Mouse (Mus musculus): ENCODE data around the gene Ppp1r14d. TPM values are rescaled to one million over a fixed set of nuclear protein-coding genes. Genes with fewer than 3 reads are reported as not detected.
A peak's percentile ranks its signal among the peaks of the same experiment; 100 is the strongest.

The Ppp1r14d gene
- total RNA-seq, 2 experiments from 2014 or later, result not detected

DNA sequence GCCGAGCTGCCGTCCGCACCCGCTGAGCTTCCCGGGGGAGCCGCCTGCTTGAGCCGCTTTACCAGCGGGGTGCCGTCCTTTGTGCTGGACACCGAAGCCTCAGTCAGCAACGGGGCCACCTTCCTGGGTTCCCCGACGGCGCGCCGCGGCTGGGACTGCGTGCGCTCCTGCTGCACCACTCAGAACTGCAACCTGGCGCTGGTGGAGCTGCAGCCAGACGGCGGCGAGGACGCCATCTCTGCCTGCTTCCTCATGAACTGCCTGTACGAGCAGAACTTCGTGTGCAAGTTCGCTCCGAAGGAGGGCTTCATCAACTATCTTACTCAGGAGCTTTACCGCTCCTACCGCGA, 8.1 kb upstream of the Ppp1r14d start:
- no peak for DNase-seq
- intact Hi-C loops (cut with DNase I), result no loop called here

DNA sequence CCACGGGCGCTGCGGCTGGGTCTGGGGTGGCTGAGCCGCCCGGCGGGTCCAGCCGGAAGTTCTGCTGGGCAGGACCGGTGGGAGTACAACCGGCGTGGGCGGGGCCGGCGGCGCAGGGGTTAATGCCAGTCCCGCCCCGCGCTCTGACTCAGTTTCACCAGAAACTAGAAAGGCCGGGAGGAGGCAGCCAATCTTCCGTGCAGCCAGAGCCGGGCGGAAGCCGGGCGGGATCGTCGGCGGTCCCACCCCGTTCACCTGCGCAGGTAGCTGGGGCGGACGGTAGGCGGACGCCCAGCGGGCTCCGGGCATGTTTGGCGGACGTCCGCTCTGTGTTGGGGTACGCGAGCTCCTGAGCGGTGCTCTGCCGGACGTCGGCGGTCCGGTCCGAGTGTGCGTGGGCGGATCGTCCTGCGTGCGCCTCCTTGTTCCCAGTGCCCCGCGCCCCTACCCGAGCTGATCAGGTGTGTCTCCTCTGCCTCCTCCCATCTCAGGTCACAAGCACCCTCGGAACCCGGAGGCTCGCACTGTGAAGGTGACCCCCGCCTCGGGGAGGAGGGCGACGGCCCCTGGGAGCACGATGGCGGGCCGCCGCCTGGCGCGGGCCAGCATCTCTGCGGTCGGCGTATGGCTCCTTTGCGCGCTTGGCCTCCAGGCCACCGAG, 7.6 kb upstream of the Ppp1r14d start, which contains the start of gene Spint1:
TSS of gene Spint1 (plus strand) at position 153 of the 661 bp plus-strand sequence.
- no peak for DNase-seq
- intact Hi-C loops (cut with DNase I), result no loop called here

DNA sequence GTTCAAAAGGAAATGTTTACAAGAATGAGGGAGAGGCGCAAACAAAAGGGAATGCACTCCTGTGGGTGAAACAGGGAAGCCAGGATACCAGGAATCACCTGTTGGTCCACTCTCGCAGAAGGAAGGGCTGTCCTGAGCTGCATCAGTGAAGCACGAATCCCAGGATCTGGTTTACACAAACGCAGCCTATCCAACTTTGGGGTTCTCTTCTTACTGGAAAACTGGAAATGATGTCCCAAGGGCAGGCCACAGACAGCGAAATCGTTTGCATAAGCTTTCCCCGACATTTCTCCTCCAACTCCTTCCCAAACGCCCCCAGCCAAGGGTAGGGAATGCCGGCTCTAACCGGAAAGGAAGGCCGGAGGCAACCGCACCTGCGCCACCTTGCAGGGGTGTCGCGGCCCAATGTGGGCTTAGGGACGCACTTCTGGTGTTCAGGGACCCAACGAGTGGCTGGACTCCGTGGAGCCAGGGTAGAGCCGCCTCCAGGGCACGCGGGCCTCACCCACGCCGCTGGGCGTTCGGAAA, 7.0 kb upstream of the Ppp1r14d start:
- intact Hi-C loops (cut with DNase I), result no loop called here
- DNase-seq, result no peak

DNA sequence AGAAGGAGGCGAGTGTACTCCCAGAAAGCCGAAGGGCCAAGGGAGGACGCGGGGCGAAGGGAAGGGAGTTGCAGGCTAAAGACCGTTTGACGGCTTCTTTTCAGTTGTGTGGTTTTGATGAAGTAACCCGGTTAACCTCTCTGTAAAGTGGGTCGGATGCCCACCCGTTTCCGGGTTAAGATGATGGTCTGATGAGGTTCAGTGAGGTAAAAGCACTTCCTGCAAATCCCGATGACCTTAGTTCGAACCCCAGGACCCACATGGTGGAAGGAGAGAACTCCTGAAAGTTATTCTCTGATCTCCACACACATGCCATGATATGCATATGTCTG, 20.6 kb downstream of the Ppp1r14d start:
- DNase-seq, result no peak
- intact Hi-C loops (cut with DNase I), result no loop called here

DNA sequence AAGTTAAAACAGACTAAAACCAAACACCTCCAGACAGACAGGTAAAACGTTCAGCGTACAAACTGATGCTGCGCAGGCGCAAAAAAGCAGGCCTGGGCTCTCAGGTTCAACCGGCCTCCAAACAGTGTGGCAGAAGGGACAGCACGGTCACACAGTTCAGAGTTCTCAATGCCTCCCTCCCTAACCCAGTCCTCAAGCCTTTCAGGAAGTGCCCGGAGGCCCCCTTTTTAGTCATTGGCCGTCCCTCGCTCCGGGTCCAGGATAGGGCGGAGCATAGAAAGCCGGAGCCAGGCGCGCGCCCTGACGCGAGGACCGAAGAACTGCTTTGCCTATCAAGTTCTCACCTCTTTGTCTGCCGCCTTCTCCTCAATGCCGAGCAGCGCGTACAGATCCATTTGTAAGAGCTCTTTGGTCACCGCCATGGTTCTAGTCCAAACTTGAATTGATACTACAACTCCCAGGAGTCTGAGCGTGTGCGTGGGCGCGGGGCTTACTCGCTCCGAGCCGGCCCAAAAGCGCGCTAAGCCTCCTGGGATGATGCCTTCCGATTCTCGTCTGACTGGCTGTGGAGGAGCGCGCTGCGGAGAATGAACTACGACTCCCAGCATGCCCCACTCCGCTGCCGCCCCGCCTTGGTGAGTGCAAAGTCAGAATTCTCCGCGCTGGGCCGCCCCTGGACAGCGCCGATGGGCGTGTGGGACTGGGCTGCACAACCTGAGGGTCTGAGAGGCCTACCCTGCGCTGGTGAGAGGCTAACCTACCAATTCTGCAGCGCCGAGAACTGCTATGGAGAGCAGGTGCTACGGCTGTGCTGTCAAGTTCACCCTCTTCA, 21.1 kb downstream of the Ppp1r14d start, which contains the start of the genes Zfyve19 and Dnajc17:
TSS of gene Zfyve19 (plus strand) at position 274 of the 832 bp plus-strand sequence.
TSS of gene Dnajc17 (minus strand) at position 452 of the 832 bp plus-strand sequence.
- intact Hi-C loops (cut with DNase I), result no loop called here

DNA sequence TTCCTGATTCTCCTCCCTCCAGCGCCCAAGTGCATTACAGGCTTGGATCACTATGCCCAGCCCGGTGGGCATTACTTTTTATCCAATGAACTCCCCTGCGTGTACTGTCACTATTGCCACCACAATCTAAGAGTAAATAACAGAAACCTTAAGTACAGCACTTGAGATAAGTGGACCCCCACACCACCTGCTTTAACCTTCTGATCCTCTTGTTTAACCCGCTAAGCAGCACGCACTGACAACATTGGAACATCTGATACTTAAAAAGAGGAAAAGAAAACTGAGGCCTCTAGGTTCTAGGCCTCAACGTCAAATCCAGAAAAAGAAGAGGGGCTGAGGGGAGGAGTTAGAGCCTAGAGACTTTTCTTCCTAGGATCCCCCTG, 21.8 kb downstream of the Ppp1r14d start:
- no peak for DNase-seq
- intact Hi-C loops (cut with DNase I), result no loop called here

More for the DNA sequence above, 21.1 kb downstream of the Ppp1r14d start, which contains the start of the genes Zfyve19 and Dnajc17:
- DNase-seq, result peak; percentile 90 to 94

DNA sequence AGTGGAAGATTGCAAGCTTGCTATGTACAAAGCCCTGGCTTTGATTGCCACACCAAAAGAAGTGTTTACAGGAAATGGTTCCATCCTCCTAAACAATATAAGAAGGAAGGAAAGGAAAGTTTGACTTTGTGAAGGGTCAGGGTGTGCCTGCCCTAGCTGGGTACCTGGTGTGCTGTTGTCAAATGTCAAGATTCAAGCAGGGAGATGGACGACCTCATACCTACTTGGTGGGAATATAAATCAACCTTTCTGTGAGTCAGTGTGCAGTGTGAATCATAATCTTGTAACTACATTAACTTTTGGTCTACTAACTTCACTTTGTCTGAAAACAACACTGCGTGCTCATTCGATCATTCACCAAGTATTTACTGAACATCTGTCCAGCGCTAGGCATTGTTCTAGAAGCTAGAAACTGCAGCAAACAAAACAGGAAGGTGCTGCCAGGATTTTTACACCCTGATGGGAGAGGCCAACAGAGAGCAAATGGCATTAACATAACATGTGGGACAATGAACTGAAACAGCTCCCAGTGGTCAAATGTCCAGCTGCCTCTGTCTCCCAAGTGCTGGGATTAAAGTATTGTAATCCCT, 25.7 kb downstream of the Ppp1r14d start:
- no peak for DNase-seq
- intact Hi-C loops (cut with DNase I), result no loop called here

DNA sequence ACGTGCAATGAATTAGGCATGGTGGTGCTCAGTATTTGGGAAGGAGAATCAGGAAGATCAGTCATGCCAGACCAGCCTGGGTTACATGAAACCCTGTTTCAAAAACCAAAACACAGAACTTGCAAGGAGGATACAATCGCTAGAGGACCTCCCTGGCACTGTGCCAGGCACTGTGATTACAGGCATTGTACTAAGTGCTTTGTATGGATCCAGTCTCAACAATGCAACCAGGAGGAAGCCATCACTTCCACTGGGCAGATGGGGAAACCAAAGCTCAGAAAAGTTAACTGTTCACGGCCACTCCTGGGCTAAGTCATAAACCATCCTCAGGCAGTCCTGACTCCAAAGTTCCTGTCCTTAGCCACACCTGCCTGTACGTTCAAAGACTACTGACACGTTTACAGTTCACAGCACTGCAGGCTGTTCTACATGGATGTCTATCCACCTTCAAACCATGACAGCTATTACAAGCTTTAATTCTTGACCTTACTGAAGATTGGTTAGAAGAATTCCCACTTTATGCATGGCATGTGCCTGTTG, 26.7 kb downstream of the Ppp1r14d start:
- DNase-seq, result peak; percentile 29 to 47
- intact Hi-C loops (cut with DNase I), result no loop called here

DNA sequence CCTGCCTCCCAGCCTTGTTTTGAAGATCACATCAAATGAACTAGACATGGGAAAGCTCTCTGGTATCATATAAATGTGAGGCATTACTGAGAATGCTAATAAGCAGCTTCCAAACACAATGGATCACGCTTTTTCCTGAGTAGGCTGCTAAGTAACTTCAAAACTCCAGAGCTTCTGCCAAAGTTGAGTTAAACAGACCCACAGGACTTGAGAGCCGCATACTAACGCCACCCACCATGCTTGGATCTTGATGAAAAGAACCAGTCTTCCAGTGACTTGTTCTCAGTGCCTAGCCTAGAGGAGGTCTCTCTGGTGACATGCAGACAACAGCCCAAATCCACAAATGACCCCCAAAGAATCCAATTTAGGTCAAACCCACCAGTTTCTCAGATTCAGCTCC, 30.8 kb downstream of the Ppp1r14d start:
- intact Hi-C loops (cut with DNase I), result no loop called here
- DNase-seq, result no peak

DNA sequence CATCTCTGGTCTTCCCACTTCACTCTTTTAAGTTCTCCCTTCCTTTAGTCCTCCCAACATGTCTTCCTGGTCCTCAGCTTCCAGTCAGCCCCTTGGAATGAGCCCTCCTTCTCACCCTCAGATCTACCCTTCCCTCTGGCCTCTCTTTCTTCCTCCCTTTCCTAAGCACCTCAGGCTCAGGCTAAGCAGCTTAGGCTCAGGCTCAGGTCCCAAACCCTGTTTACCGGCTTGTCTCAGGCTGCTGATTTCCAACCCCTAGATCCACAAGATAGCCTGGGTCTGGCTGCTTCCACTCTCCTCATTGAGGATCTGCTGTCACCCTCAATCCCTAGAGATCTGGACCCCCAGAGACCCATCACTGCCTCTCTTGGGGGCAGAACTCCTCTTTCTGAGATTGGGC, 31.7 kb downstream of the Ppp1r14d start:
- intact Hi-C loops (cut with DNase I), result no loop called here
- no peak for DNase-seq

DNA sequence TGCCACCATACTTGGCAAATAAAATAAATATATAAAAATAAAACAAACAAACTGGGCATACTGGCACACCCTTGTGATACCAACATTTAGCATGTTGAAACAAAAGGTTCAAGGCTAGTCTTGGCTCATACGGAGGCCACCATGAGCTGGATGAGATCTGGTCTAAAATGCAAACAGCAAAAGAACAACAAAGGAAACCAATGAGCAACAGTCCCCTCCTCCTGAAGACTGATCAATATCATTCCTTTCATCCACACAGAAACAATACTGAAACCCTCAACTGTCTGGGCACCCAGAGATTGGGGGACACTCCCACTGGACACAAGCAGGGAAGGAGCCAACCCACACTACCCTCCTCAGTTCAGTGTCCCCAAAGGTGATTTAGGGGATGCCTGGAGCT, 32.2 kb downstream of the Ppp1r14d start:
- DNase-seq, result no peak
- intact Hi-C loops (cut with DNase I), result no loop called here

DNA sequence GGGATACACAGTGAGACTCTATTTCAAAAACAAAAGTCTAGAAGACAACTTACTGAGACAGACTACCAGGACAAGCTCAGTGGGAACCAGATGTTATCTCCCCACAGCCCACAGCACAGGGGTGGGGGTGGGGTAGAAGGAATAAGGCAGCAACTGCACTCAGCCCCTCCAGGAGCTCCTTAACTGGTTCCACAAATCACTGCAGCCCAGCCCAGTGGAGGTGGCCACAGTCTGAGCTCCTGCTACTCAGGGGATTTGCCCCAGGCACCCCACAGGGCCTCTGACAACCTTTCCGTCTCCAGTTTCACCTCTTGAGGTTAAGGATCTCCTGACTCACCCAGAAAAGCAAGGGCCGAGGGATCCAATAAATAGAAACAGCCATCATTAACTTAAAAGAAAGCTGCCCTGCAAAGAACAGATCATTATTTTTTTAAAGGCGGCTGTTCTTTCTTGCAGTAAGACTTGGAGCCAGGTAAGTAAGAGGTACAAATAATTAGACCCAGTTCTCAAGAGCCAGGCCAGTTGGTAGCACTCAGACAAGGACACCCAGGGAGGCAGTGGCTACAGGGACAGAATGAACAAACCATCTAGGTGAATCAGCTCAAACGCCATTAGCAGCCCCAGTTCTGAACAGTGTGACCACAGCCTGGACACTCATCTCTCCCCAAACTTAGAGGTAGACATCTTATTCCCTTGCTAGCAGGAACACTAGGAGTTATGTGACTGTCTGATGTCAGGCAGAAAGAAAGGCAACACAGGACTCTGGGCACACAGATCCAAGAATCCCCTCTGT, 33.2 kb downstream of the Ppp1r14d start:
- intact Hi-C loops (cut with DNase I), result no loop called here
- no peak for DNase-seq

DNA sequence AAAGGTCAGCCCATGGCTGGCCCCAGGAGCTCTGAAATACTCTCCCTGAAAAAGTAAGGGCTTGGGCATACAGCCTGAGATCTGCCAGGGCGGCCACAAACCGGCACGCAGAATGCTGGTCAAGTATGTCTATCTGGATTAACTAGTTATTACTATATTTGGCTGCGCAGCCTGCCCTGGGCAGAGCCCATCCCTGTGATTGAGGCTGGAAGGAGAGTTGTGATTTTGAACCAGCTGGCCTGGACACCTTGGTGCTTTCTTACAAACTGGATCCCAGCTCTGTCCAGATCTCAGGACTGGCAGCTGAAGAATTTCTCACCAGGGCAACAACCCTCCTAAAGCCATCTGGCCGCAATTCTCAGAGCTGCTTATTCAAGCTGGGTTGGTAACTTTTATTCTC, 35.6 kb downstream of the Ppp1r14d start:
- intact Hi-C loops (cut with DNase I), result no loop called here
- DNase-seq, result no peak

DNA sequence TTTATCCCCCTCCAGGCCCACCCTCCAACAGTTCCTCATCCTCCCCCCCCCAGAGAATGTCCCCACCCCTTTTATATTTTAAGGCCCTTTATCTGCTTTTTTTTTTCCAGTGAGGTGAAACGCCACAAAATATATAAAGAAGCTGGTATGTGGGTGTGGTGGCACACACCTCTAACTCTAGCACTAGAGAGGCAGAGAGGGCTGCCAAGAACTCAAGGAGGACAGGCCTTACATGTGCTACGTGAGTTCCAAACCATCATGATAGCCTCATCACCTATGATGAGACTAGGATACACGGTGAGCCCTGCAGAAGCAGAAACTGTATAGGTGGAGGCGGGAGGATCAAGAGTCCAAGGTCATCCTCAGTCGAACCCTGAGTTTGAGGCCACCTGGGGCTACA, 38.7 kb downstream of the Ppp1r14d start:
- DNase-seq, result no peak
- intact Hi-C loops (cut with DNase I), result no loop called here

DNA sequence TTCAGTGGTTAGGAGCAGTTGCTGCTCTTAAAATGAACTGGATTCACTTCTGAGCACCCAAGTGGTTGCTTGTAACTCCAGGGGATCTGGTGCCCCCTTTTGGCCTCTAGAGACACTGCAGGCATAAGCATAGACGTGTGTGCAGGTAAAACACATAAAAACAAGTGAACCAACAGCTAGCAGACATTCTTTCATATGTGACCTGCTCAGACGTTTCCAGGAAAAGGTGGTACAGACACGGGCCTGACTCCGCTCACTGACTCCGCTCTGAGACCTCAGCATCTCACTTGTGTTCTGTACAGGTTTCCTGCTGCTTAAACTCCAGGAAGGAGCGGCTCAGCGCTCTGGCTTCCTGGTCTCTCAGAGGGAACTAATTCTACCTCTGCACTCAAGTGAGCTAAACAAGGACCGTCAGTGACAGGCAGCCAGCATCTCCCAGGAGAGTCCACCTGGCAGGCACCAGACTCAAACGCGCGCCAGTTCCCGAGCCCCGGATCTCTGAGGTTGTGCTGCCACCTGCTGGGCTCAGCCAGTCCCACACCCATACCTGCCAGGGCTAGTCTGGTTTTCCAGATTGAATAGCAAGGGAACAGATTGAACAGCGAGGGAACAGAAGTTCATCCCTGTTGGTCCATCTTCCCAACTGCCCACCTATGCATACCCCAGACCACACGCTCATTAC, 40.5 kb downstream of the Ppp1r14d start:
- peak; percentile 89 to 92 for DNase-seq
- intact Hi-C loops (cut with DNase I), result loop anchor here (1.0 to 10.0 kb wide), 6 partner anchors 32 to 284 kb away; partner anchors contain the start of genes Bahd1, Rad51 and Rmdn3

DNA sequence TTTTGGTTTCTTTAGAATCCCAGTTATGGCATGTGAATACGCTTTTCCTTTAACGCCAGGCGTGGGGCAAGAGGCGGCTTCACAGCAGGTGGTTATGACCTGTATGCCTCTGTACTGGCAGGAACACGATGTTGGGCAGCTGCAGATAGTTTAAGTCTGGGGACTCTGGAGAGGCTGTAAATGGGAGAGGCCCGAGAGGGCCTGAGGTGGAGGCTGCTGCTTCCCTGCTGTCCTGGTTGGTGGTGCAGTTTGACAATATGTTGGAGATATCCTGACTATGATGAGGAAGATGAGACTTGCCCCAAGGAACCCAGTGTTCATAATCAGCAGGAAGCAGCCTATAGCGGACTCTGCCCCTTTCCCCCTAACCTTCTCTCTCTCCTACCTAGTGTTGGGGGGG, 46.8 kb downstream of the Ppp1r14d start:
- no peak for DNase-seq
- intact Hi-C loops (cut with DNase I), result loop anchor here (10.0 kb wide), 1 partner anchor 278 kb away; the partner anchor contains the start of gene Bahd1

DNA sequence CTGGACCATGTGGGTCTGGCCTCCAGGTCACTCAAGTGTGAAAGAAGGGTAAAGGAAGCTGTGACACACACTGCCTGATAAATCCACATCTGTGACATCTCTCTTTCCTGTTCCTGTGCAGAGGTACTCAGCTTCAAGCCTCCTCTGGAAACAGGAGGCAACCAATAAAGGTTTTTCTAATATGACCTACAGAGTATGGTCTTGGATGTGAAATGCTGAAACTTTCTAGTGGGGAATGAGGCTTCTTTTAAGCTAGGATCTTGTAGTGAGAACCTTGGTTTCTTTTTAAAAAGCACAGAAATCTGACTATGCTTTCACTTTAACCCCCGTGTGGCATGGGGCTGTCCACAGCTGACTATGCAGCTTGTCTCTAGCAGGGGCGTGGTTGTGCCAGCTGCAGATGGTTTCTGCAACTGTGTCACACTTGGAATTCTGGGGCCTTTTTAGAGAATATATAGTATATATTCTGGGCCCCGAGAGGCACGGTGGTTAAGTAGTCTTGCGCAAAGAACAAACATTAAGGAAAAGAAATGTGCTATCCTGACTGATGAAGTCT, 52.2 kb downstream of the Ppp1r14d start:
- no peak for DNase-seq
- intact Hi-C loops (cut with DNase I), result no loop called here

DNA sequence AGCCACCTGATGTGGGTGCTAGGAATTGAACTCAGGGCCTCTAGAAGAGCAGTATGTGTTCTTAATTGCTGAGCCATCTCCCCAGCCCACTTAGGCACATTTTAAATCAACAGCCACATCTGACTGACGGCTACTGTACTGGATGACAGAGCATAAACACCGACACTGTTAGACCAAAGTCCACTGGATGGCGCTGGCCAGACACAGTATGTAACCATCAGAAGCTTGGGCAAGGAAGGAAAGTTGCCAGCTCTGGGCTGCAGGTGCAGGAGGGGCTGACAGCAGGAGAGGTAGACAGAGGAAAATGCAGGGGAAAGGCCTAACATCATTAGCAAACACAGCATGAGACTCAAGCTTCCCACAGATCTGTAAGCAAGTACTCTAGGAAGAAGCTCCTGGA, 52.9 kb downstream of the Ppp1r14d start:
- intact Hi-C loops (cut with DNase I), result no loop called here
- no peak for DNase-seq

DNA sequence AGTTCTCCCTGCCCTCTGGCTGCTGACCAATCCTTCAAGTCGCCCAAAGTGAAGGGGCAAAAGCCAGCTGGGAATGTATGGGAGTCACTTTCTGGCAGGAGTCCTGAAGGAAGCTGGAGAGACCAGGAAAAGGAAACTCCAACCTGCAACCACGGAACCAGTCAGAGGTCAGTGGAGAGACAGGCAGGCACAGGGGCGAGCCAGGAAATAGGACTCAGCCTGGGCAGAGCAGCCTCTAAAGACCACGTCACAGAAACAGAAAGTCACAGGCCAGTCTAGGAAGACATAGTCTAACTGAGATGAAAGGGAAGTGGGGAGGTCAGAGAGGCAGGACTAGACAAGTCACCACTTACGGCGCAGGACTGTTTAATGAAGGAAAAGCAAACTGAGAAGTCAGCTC, 54.1 kb downstream of the Ppp1r14d start:
- DNase-seq, result no peak
- intact Hi-C loops (cut with DNase I), result no loop called here
